In genomic region chr1:161704961-161705360, GRCm38 (mm10) we compare ENCODE assay signal across 11 mouse cellular contexts.
"Had no signal": no experiment of that assay in that cellular context is flagged by ENCODE, and none has a peak within 500 bp of the region (broad histone marks: within the 10 kb centered on the region; RNA-seq: fewer than 3 reads in every experiment).

No protein-coding gene starts in this region.

- ATAC-seq: liver, postnatal 0 days; lung, postnatal 0 days; midbrain, embryonic 13.5 days; midbrain, embryonic 16.5 days had no signal

- DNase-seq: kidney, adult 8-10 months; kidney, postnatal 10 days; kidney, postnatal 36 days; layer of hippocampus, postnatal 36 days; left cerebral cortex, postnatal 4 days; liver, postnatal 0 days; thymus, adult 18-20 months; thymus, postnatal 36 days had no signal
